ENCODE assay signal across 10 mouse cellular contexts in genomic region chr11:68622751-68623150, GRCm38 (mm10). TPM values are rescaled to one million over a fixed set of nuclear protein-coding genes. Genes with fewer than 3 reads are reported as not detected.
DNase-seq lines count a peak whose midpoint lies in the region; ATAC-seq lines count a peak whose summit lies in the region.
"Had no signal": no experiment of that assay in that cellular context is flagged by ENCODE, and none has a peak within 500 bp of the region (broad histone marks: within the 10 kb centered on the region; RNA-seq: fewer than 3 reads in every experiment).

No protein-coding gene starts in this region.

- H3K9ac ChIP-seq in forebrain, embryonic 16.5 days (replicated peaks; ENCODE audit: low read depth, low read length), result no peak overlapping the region
- H3K9ac ChIP-seq in liver, embryonic 12.5 days, result no peak overlapping the region

- H3K4me3 ChIP-seq in forebrain, embryonic 10.5 days, result peak overlapping the region; percentile 47; the same call in 1 of the 2 replicates
- H3K4me3 ChIP-seq in forebrain, embryonic 16.5 days (replicated peaks; ENCODE audit: low read length), result no peak overlapping the region
- H3K4me3 ChIP-seq in liver, embryonic 12.5 days, result no peak overlapping the region

- no peak for DNase-seq in forebrain, embryonic 10.5 days (ENCODE audit: extremely low spot score, low spot score)
- DNase-seq in urinary bladder, postnatal 14 days (ENCODE audit: low spot score), result peak; percentile 31
- DNase-seq in urinary bladder, adult 18-20 months (ENCODE audit: low spot score in 2 of 2), result no peak
- DNase-seq in natural killer cell, adult 2 months (ENCODE audit: low spot score in 2 of 2), result no peak
- DNase-seq in retina, postnatal 1 day, result no peak
- DNase-seq in thymus, postnatal 36 days, result no peak

- H3K4me1 ChIP-seq in forebrain, embryonic 10.5 days, result peaks cover 23% of the 10 kb centered on the region
- peaks cover 16% of the 10 kb centered on the region for H3K4me1 ChIP-seq in forebrain, embryonic 16.5 days (replicated peaks; ENCODE audit: control insufficient read depth, insufficient read depth, low read length)
- H3K4me1 ChIP-seq in liver, embryonic 12.5 days, result 0 out of 2 replicates have a peak, but pooled peaks cover 10% of the 10 kb centered on the region

- 85% methylated on average over 9 of the region's 9 CpGs for WGBS in forebrain, embryonic 10.5 days
- WGBS in forebrain, embryonic 16.5 days, result 76% methylated on average over 9 of the region's 9 CpGs
- 61% methylated on average over 9 of the region's 9 CpGs for WGBS in liver, embryonic 12.5 days (ENCODE audit: insufficient replicate concordance)

- no peaks in the 10 kb centered on the region for H3K36me3 ChIP-seq in forebrain, embryonic 10.5 days (replicated peaks)
- no peaks in the 10 kb centered on the region for H3K36me3 ChIP-seq in forebrain, embryonic 16.5 days (ENCODE audit: control insufficient read depth, insufficient read depth)
- no peaks in the 10 kb centered on the region for H3K36me3 ChIP-seq in liver, embryonic 12.5 days

- H3K4me2 ChIP-seq in forebrain, embryonic 16.5 days (ENCODE audit: low read length), result no peak overlapping the region; the same call in 1 of the 2 replicates
- H3K4me2 ChIP-seq in liver, embryonic 12.5 days, result peak overlapping the region; percentile 53

- H3K9me3 ChIP-seq in forebrain, embryonic 10.5 days, result no peaks in the 10 kb centered on the region
- H3K9me3 ChIP-seq in forebrain, embryonic 16.5 days (ENCODE audit: control insufficient read depth, low read length), result no peaks in the 10 kb centered on the region
- no peaks in the 10 kb centered on the region for H3K9me3 ChIP-seq in liver, embryonic 12.5 days (replicated peaks)

- 0 out of 2 replicates have a peak, but pooled peaks cover 4% of the 10 kb centered on the region for H3K27me3 ChIP-seq in forebrain, embryonic 10.5 days (ENCODE audit: poor library complexity, severe bottlenecking)
- H3K27me3 ChIP-seq in forebrain, embryonic 16.5 days (replicated peaks; ENCODE audit: control insufficient read depth, insufficient read depth, low read length), result no peaks in the 10 kb centered on the region
- no peaks in the 10 kb centered on the region for H3K27me3 ChIP-seq in liver, embryonic 12.5 days (replicated peaks)

- no peak for ATAC-seq in forebrain, embryonic 16.5 days
- ATAC-seq in liver, embryonic 12.5 days, result no peak

- H3K27ac ChIP-seq in forebrain, embryonic 10.5 days, result peak overlapping the region; percentile 59
- H3K27ac ChIP-seq in forebrain, embryonic 16.5 days (ENCODE audit: low read length), result no peak overlapping the region
- H3K27ac ChIP-seq in liver, embryonic 12.5 days, result no peak overlapping the region
- H3K27ac ChIP-seq: macrophage had no signal

RNA-seq across cellular contexts. Expression of gene Ccdc42, which starts 35.9 kb away (rescaled TPM):
- polyA plus RNA-seq in forebrain, embryonic 10.5 days (2016; fragmentation: Nextera tagmentation; extraction: Ambion mirVana), result 1.1 and 1.6 TPM in 2 replicates
- 0.58 TPM in 1 of 2 replicates, not detected in the other for polyA plus RNA-seq in forebrain, embryonic 16.5 days (2015; fragmentation: Nextera tagmentation; extraction: Ambion mirVana)
- polyA plus RNA-seq in liver, embryonic 12.5 days (2016; fragmentation: Nextera tagmentation; extraction: Ambion mirVana), result 0.15 TPM in 1 of 2 replicates, not detected in the other
- polyA plus RNA-seq: adrenal gland, adult 2 months; macrophage had no signal
